Mouse (Mus musculus) urinary bladder, postnatal 14 days (tissue): ENCODE data around the gene Lcn10.
"Not testable (repeated sequence)": the region's sequence is repeated elsewhere in the genome, so short reads cannot be mapped to it uniquely, and the experiment has no call there.

Experiments
- DNase-seq: peaks from one replicate; pipeline ENCODE4 v3.0.0; 2021; ENCODE audit warnings: low spot score

The Lcn10 gene

GRCm38 (mm10) chr2:25682426-25682825, at the start of gene Lcn10:
Gene Lcn10 (plus strand): TSS chr2:25682726.
- no peak for DNase-seq

- no peak for DNase-seq
These were observed 48.9 kb upstream of the Lcn10 start for GRCm38 (mm10) chr2:25633616-25634015.

GRCm38 (mm10) chr2:25634046-25634445, 48.5 kb upstream of the Lcn10 start:
- DNase-seq = no peak

- DNase-seq = peak; percentile 41
These were observed 42.6 kb upstream of the Lcn10 start for GRCm38 (mm10) chr2:25639890-25640289.

- DNase-seq = no peak
These were observed 29.6 kb upstream of the Lcn10 start, which contains the start of gene Lcn8 for GRCm38 (mm10) chr2:25652902-25653301. Gene Lcn8 (plus strand): TSS chr2:25653120.

- DNase-seq = peak; percentile 23
These were observed 28.0 kb upstream of the Lcn10 start for GRCm38 (mm10) chr2:25654502-25654901.

- peak; percentile 18 for DNase-seq
These were observed 25.8 kb upstream of the Lcn10 start for GRCm38 (mm10) chr2:25656691-25657090.

- no peak for DNase-seq
These were observed 25.3 kb upstream of the Lcn10 start for GRCm38 (mm10) chr2:25657246-25657645.

- DNase-seq = no peak
These were observed 24.9 kb upstream of the Lcn10 start, which contains the start of gene Lcn5 for GRCm38 (mm10) chr2:25657652-25658051. Gene Lcn5 (plus strand): TSS chr2:25657952.

GRCm38 (mm10) chr2:25660279-25660678, 22.2 kb upstream of the Lcn10 start:
- DNase-seq = no peak

GRCm38 (mm10) chr2:25661245-25661970, 21.1 kb upstream of the Lcn10 start:
- no peak for DNase-seq

- peak; percentile 75 for DNase-seq
These were observed 19.0 kb upstream of the Lcn10 start for GRCm38 (mm10) chr2:25663511-25663910.

GRCm38 (mm10) chr2:25664125-25664524, 18.4 kb upstream of the Lcn10 start:
- no peak for DNase-seq

GRCm38 (mm10) chr2:25666516-25666915, 16.0 kb upstream of the Lcn10 start:
- DNase-seq = no peak

GRCm38 (mm10) chr2:25676486-25676885, 6.0 kb upstream of the Lcn10 start, which contains the start of gene Lcn6:
Gene Lcn6 (plus strand): TSS chr2:25676786.
- DNase-seq = no peak

- DNase-seq = no peak
These were observed 3.0 kb upstream of the Lcn10 start for GRCm38 (mm10) chr2:25679559-25679958.

GRCm38 (mm10) chr2:25686941-25687340, 4.4 kb downstream of the Lcn10 start:
- DNase-seq = no peak

GRCm38 (mm10) chr2:25694605-25695004, 12.1 kb downstream of the Lcn10 start:
- peak; percentile 79 for DNase-seq

- DNase-seq = no peak
These were observed 14.4 kb downstream of the Lcn10 start for GRCm38 (mm10) chr2:25696951-25697350.

- DNase-seq = no peak
These were observed 16.2 kb downstream of the Lcn10 start for GRCm38 (mm10) chr2:25698696-25699095.

GRCm38 (mm10) chr2:25699743-25700142, 17.2 kb downstream of the Lcn10 start, which contains the start of gene Obp2a:
Gene Obp2a (plus strand): TSS chr2:25700043.
- not testable (repeated sequence) for DNase-seq

GRCm38 (mm10) chr2:25701001-25701400, 18.5 kb downstream of the Lcn10 start:
- DNase-seq = no peak

- DNase-seq = no peak
These were observed 21.2 kb downstream of the Lcn10 start for GRCm38 (mm10) chr2:25703706-25704105.
